Mouse (Mus musculus): ENCODE measurements around the gene Map10.

Map10 gene

DNA sequence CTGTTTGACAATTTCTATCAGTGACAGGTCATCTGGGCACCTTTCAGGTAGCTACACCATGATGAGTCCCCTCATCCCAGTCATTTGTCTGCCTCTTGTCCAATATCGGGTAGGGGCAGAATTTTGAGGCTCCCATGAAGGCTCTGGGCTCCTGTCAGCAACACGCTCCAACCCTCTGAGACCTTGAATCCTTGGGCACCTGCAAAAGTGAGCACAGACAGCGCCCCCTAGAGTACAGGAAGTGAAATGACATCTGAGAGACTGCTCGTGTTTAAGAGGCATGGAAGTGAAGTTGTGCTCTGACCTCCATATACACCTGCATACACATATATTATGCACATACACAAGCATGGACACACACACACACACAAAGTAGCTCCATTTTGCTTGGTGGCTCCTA lies 49.3 kb downstream of the Map10 start:
- no peak for DNase-seq (ENCODE audit: low spot score)

- DNase-seq (ENCODE audit: low spot score), result no peak
These were observed 53.1 kb downstream of the Map10 start for GRCm38 (mm10) chr8:125722675-125723074.
